Mouse (Mus musculus) lung, postnatal 0 days (tissue): ENCODE results near the gene Aebp1.

ENCODE experiments used
- CTCF ChIP-seq: IDR thresholded peaks from 2 replicates; pipeline ENCODE4 v1.5.1; 2016; ENCODE audit warnings: antibody characterized with exemption, mild to moderate bottlenecking
- EP300 ChIP-seq: IDR thresholded peaks from 2 replicates; pipeline ENCODE4 v1.6.1; 2016; ENCODE audit warnings: antibody characterized with exemption, mild to moderate bottlenecking, control low read depth

GRCm38 (mm10) chr11:5897839-5898238 lies 36.1 kb downstream of the Aebp1 start:
- TF ChIP-seq CTCF (no peak), EP300 (no peak)
